Mouse (Mus musculus): ENCODE measurements around the gene Prmt3. TPM values are rescaled to one million over a fixed set of nuclear protein-coding genes. Genes with fewer than 3 reads are reported as not detected.

The Prmt3 gene
- 70.2 TPM in 2 replicates for polyA plus RNA-seq (2016; fragmentation: Nextera tagmentation; extraction: Ambion mirVana)

- Histone ChIP-seq H3K27ac (peak within 1 kb of the TSS; percentile 96), H3K36me3 (replicated peaks) (peaks cover 31% of the 10 kb centered on the region), H3K9me3 (no peaks in the 10 kb centered on the region), H3K4me3 (peak within 1 kb of the TSS; percentile 78), H3K4me1 (peaks cover 20% of the 10 kb centered on the region), H3K27me3 (ENCODE audit: poor library complexity, severe bottlenecking) (peaks cover 40% of the 10 kb centered on the region)
- DNase-seq (ENCODE audit: extremely low spot score, low spot score), result peak; percentile 98
- under 1% methylated on average over 89 of the region's 92 CpGs for WGBS
Measured at GRCm38 (mm10) chr7:49778114-49778901, at the start of gene Prmt3. TSS of gene Prmt3 (plus strand) at chr7:49778346.

DNA sequence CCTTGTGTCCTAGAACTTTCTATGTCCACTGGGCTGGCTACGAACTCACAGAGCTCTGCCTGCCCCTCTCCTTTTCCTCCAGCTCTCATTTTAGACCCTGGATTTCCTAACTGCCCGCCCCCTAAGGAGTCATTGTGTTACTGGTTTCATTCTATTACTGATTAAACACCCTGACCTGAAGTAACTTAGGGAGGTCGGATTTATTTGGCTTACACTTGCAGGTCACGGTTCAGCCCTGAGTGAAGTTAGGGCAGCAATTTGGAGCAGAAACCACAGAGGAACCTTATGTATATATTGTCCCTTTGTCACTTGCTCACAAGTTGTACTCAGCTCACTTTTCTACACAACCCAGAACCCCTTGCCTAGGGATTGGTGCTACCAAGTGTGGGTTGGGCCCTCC is 43.8 kb upstream of the Prmt3 start:
- peaks cover 9% of the 10 kb centered on the region for H3K4me1 ChIP-seq
- WGBS, result 64% methylated on average over 4 of the region's 4 CpGs
- no peaks in the 10 kb centered on the region for H3K36me3 ChIP-seq (replicated peaks)
- no peak for DNase-seq (ENCODE audit: extremely low spot score, low spot score)
- peaks cover 96% of the 10 kb centered on the region for H3K27me3 ChIP-seq (ENCODE audit: poor library complexity, severe bottlenecking)
- H3K27ac ChIP-seq, result no peak overlapping the region
- no peaks in the 10 kb centered on the region; the same call in 1 of the 2 replicates for H3K9me3 ChIP-seq
- no peak overlapping the region for H3K4me3 ChIP-seq

DNA sequence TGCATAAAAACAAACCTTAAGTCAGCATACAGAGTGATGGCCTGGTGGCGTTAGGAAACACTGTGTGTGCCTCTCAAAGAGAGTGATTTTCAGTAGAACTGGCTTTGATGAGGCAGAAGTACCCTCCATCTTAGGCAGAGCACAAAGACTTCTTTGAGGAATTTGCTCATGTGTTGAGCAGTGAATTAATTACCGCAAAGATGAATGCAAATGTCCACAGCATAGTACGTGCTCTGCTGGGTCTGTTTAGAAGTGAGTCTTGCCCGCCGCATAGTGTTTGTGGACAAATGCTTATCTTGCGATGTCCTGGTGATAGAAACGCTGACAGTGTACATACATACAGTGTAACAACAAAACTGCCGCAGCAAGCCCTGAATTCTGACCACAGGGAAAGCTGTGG is 38.7 kb upstream of the Prmt3 start:
- Histone ChIP-seq H3K4me1 (peaks cover 37% of the 10 kb centered on the region), H3K9me3 (no peaks in the 10 kb centered on the region; the same call in 1 of the 2 replicates), H3K27me3 (ENCODE audit: poor library complexity, severe bottlenecking) (peaks cover 96% of the 10 kb centered on the region), H3K27ac (no peak overlapping the region), H3K4me3 (no peak overlapping the region), H3K36me3 (replicated peaks) (no peaks in the 10 kb centered on the region)
- DNase-seq (ENCODE audit: extremely low spot score, low spot score), result no peak
- WGBS, result 58% methylated on average over 8 of the region's 8 CpGs

DNA sequence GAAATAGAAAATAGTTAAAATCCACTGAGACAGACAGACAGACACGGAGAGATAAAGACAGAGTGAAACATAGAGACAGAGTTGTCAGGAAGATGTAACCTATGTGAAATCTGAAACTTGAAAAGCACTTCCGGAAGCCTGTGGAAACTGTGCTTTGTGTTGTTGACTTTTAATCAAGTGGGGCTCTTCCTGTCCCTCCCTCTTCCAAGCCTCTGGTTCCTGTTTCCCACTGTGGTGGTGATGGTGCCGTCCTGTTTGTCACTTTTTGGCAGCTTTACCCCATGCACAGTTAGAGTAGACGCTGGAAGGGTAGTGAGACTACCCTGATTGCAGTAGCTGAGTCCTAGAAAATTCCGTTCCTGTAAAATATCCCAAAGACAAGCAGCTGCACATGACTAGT is 36.7 kb upstream of the Prmt3 start:
- Histone ChIP-seq H3K27me3 (ENCODE audit: poor library complexity, severe bottlenecking) (peaks cover 98% of the 10 kb centered on the region), H3K4me1 (peaks cover 37% of the 10 kb centered on the region), H3K36me3 (replicated peaks) (no peaks in the 10 kb centered on the region), H3K9me3 (no peaks in the 10 kb centered on the region; the same call in 1 of the 2 replicates), H3K27ac (0 out of 2 replicates have a peak overlapping the region, but pooled peaks have one; percentile 16), H3K4me3 (no peak overlapping the region)
- WGBS, result 43% methylated on average over 5 of the region's 5 CpGs
- no peak for DNase-seq (ENCODE audit: extremely low spot score, low spot score)

GRCm38 (mm10) chr7:49741923-49742322 is 36.2 kb upstream of the Prmt3 start:
- peaks cover 98% of the 10 kb centered on the region for H3K27me3 ChIP-seq (ENCODE audit: poor library complexity, severe bottlenecking)
- 7% methylated on average over 10 of the region's 10 CpGs for WGBS
- H3K4me3 ChIP-seq, result no peak overlapping the region

GRCm38 (mm10) chr7:49751148-49751547 is 27.0 kb upstream of the Prmt3 start:
- H3K4me3 ChIP-seq, result no peak overlapping the region
- WGBS, result 9% methylated on average over 4 of the region's 4 CpGs
- peaks cover 5% of the 10 kb centered on the region for H3K4me1 ChIP-seq
- no peaks in the 10 kb centered on the region for H3K9me3 ChIP-seq
- H3K36me3 ChIP-seq (replicated peaks), result no peaks in the 10 kb centered on the region
- peak; percentile 33 for DNase-seq (ENCODE audit: extremely low spot score, low spot score)
- H3K27ac ChIP-seq, result no peak overlapping the region
- peaks cover 95% of the 10 kb centered on the region for H3K27me3 ChIP-seq (ENCODE audit: poor library complexity, severe bottlenecking)

More at GRCm38 (mm10) chr7:49741923-49742322, 36.2 kb upstream of the Prmt3 start:
- H3K9me3 ChIP-seq, result no peaks in the 10 kb centered on the region; the same call in 1 of the 2 replicates
- no peaks in the 10 kb centered on the region for H3K36me3 ChIP-seq (replicated peaks)
- no peak for DNase-seq (ENCODE audit: extremely low spot score, low spot score)
- H3K27ac ChIP-seq, result 0 out of 2 replicates have a peak overlapping the region, but pooled peaks have one; percentile 16
- peaks cover 37% of the 10 kb centered on the region for H3K4me1 ChIP-seq

- peaks cover 95% of the 10 kb centered on the region for H3K27me3 ChIP-seq (ENCODE audit: poor library complexity, severe bottlenecking)
- H3K4me1 ChIP-seq, result peaks cover 5% of the 10 kb centered on the region
- H3K4me3 ChIP-seq, result 0 out of 2 replicates have a peak overlapping the region, but pooled peaks have one; percentile 13
- H3K36me3 ChIP-seq (replicated peaks), result no peaks in the 10 kb centered on the region
- WGBS, result 33% methylated on average over 25 of the region's 25 CpGs
- no peaks in the 10 kb centered on the region for H3K9me3 ChIP-seq
- peak; percentile 63 for DNase-seq (ENCODE audit: extremely low spot score, low spot score)
- H3K27ac ChIP-seq, result no peak overlapping the region
Measured at GRCm38 (mm10) chr7:49752730-49753506, 25.2 kb upstream of the Prmt3 start.

GRCm38 (mm10) chr7:49754767-49755166 is 23.4 kb upstream of the Prmt3 start:
- 6% methylated on average over 9 of the region's 9 CpGs for WGBS
- H3K9me3 ChIP-seq, result peaks cover 7% of the 10 kb centered on the region
- H3K27ac ChIP-seq, result no peak overlapping the region
- H3K36me3 ChIP-seq (replicated peaks), result no peaks in the 10 kb centered on the region
- H3K4me3 ChIP-seq, result no peak overlapping the region
- H3K27me3 ChIP-seq (ENCODE audit: poor library complexity, severe bottlenecking), result peaks cover 100% of the 10 kb centered on the region
- H3K4me1 ChIP-seq, result peaks cover 13% of the 10 kb centered on the region
- DNase-seq (ENCODE audit: extremely low spot score, low spot score), result peak; percentile 54

- DNase-seq (ENCODE audit: extremely low spot score, low spot score), result peak; percentile 24
- Histone ChIP-seq H3K9me3 (peaks cover 13% of the 10 kb centered on the region), H3K27ac (peak within 1 kb of the TSS; percentile 72), H3K36me3 (replicated peaks) (no peaks in the 10 kb centered on the region), H3K4me1 (peaks cover 8% of the 10 kb centered on the region), H3K4me3 (peak within 1 kb of the TSS; percentile 62), H3K27me3 (ENCODE audit: poor library complexity, severe bottlenecking) (peaks cover 100% of the 10 kb centered on the region)
- 2% methylated on average over 42 of the region's 42 CpGs for WGBS
Measured at GRCm38 (mm10) chr7:49758934-49759571, 19.1 kb upstream of the Prmt3 start, which contains the start of gene Htatip2. TSS of gene Htatip2 (plus strand) at chr7:49759115.

GRCm38 (mm10) chr7:49762605-49763004 is 15.5 kb upstream of the Prmt3 start:
- H3K27ac ChIP-seq, result no peak overlapping the region
- WGBS, result 82% methylated on average over 13 of the region's 13 CpGs
- no peaks in the 10 kb centered on the region for H3K36me3 ChIP-seq (replicated peaks)

DNA sequence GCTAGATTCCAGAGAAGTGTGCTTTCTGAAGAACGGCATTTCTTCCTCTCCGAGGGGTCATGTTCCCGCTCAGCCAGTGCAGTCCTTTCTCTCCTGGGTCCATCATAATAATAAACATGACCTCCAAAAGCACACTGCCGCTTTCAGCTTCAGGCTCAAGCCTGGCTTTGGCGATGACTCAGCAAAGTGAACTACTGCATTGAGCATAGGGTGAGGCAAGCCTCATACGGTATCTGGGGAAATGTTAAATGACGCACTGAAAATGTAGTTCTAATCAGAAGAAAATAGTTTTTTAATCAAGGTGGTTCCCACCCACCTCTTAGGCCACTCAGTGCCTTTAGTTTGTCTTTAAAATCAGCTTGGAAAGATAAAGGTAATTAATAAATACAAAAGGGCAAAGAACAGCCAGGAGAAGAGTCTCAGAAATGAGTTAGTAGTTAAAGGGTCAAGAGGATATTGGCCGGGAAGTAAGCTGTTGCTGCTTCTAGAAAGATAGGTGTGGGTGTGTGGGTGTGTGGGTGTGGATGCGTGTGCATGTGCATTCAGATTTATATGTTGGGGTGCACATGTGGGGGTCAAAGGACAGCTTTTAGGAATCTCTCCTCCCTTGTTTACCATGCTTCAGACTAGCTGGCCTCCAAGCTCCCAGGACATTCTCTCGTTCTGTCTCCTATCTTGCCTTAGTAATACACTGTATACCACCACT is 14.0 kb upstream of the Prmt3 start:
- Histone ChIP-seq H3K4me1 (peaks cover 11% of the 10 kb centered on the region), H3K36me3 (replicated peaks) (no peaks in the 10 kb centered on the region), H3K27me3 (ENCODE audit: poor library complexity, severe bottlenecking) (peaks cover 99% of the 10 kb centered on the region), H3K4me3 (no peak overlapping the region), H3K27ac (no peak overlapping the region), H3K9me3 (peaks cover 18% of the 10 kb centered on the region)
- DNase-seq (ENCODE audit: extremely low spot score, low spot score), result no peak
- WGBS, result 83% methylated on average over 10 of the region's 10 CpGs

More at GRCm38 (mm10) chr7:49762605-49763004, 15.5 kb upstream of the Prmt3 start:
- Histone ChIP-seq H3K4me1 (peaks cover 8% of the 10 kb centered on the region), H3K4me3 (no peak overlapping the region), H3K9me3 (peaks cover 19% of the 10 kb centered on the region), H3K27me3 (ENCODE audit: poor library complexity, severe bottlenecking) (peaks cover 100% of the 10 kb centered on the region)
- no peak for DNase-seq (ENCODE audit: extremely low spot score, low spot score)

DNA sequence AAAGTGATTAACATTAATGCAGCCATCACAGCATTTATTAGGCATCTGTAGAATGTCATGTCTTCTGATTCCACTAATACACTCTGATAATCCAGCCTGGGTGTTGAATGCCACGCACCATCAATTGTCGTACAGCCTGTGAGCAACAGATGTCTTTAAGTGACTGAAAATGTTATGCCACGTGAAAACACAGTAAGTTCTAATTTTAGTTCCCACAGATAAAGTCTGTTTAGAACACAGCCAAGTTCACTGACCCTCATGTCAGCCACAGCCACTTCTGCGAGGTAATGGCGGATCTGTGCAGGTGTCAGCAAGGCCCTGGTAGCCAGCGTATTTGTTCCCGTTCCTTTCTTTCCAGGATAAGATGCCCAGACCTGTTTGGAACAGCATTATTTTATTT is 12.0 kb upstream of the Prmt3 start:
- H3K4me3 ChIP-seq, result no peak overlapping the region
- H3K4me1 ChIP-seq, result peaks cover 10% of the 10 kb centered on the region
- WGBS, result 94% methylated on average over 7 of the region's 7 CpGs
- no peak for DNase-seq (ENCODE audit: extremely low spot score, low spot score)
- no peak overlapping the region for H3K27ac ChIP-seq
- no peaks in the 10 kb centered on the region for H3K36me3 ChIP-seq (replicated peaks)
- H3K9me3 ChIP-seq, result 0 out of 2 replicates have a peak, but pooled peaks cover 6% of the 10 kb centered on the region
- peaks cover 99% of the 10 kb centered on the region for H3K27me3 ChIP-seq (ENCODE audit: poor library complexity, severe bottlenecking)

All from forebrain, embryonic 10.5 days (tissue).